Comparison of ENCODE assay signal across 8 mouse cellular contexts in genomic region chr17:32209752-32210151, GRCm38 (mm10). TPM values are rescaled to one million over a fixed set of nuclear protein-coding genes. Genes with fewer than 3 reads are reported as not detected.
A peak's percentile ranks its signal among the peaks of the same experiment; 100 is the strongest.
DNase-seq lines count a peak whose midpoint lies in the region; ATAC-seq and TF ChIP-seq lines count a peak whose summit lies in the region.

No protein-coding gene starts in this region.

- 45% methylated on average over 3 of the region's 3 CpGs for WGBS in embryonic facial prominence, embryonic 12.5 days
- 29% methylated on average over 3 of the region's 3 CpGs for WGBS in hindbrain, embryonic 16.5 days
- 45% methylated on average over 3 of the region's 3 CpGs for WGBS in neural tube, embryonic 12.5 days

- TF ChIP-seq CTCF in left cerebral cortex, adult 2 months (IDR thresholded peaks at IDR 0.05): peak; percentile 92

- H3K4me3 ChIP-seq in left cerebral cortex, adult 2 months: no peak overlapping the region
- H3K4me3 ChIP-seq in embryonic facial prominence, embryonic 12.5 days: no peak overlapping the region
- no peak overlapping the region for H3K4me3 ChIP-seq in hindbrain, embryonic 16.5 days (ENCODE audit: low read length)
- no peak overlapping the region for H3K4me3 ChIP-seq in neural tube, embryonic 12.5 days

- H3K27me3 ChIP-seq in embryonic facial prominence, embryonic 12.5 days: no peaks in the 10 kb centered on the region
- no peaks in the 10 kb centered on the region for H3K27me3 ChIP-seq in hindbrain, embryonic 16.5 days (replicated peaks; ENCODE audit: control insufficient read depth, insufficient read depth, low read length)
- no peaks in the 10 kb centered on the region for H3K27me3 ChIP-seq in neural tube, embryonic 12.5 days (replicated peaks)

- H3K9ac ChIP-seq in embryonic facial prominence, embryonic 12.5 days: no peak overlapping the region
- no peak overlapping the region for H3K9ac ChIP-seq in hindbrain, embryonic 16.5 days (ENCODE audit: low read depth, low read length)
- H3K9ac ChIP-seq in neural tube, embryonic 12.5 days: no peak overlapping the region

- peaks cover 19% of the 10 kb centered on the region for H3K4me1 ChIP-seq in embryonic facial prominence, embryonic 12.5 days
- no peaks in the 10 kb centered on the region; the same call in 1 of the 2 replicates for H3K4me1 ChIP-seq in hindbrain, embryonic 16.5 days (ENCODE audit: control insufficient read depth, insufficient read depth, low read depth, low read length)
- no peaks in the 10 kb centered on the region; the same call in 1 of the 2 replicates for H3K4me1 ChIP-seq in neural tube, embryonic 12.5 days

- no peak overlapping the region for H3K4me2 ChIP-seq in embryonic facial prominence, embryonic 12.5 days (replicated peaks)
- no peak overlapping the region for H3K4me2 ChIP-seq in hindbrain, embryonic 16.5 days (ENCODE audit: low read length)
- no peak overlapping the region for H3K4me2 ChIP-seq in neural tube, embryonic 12.5 days (replicated peaks)

- H3K36me3 ChIP-seq in embryonic facial prominence, embryonic 12.5 days: peaks cover 80% of the 10 kb centered on the region
- H3K36me3 ChIP-seq in hindbrain, embryonic 16.5 days (ENCODE audit: control insufficient read depth, insufficient read depth, low read length): peaks cover 49% of the 10 kb centered on the region
- H3K36me3 ChIP-seq in neural tube, embryonic 12.5 days: peaks cover 93% of the 10 kb centered on the region

- peak; percentile 59 to 69 for DNase-seq in left cerebral cortex, adult 2 months (ENCODE audit: extremely low spot score in 1 of 2, low spot score in 2 of 2)
- DNase-seq in left cerebral cortex, adult 11 months (ENCODE audit: low spot score): no peak
- peak; percentile 80 for DNase-seq in adrenal gland, postnatal 14 days
- peak; percentile 76 for DNase-seq in left cerebral cortex, postnatal 4 days
- DNase-seq in thymus, postnatal 36 days: peak; percentile 50 to 53

- H3K27ac ChIP-seq in left cerebral cortex, adult 2 months: no peak overlapping the region
- H3K27ac ChIP-seq in embryonic facial prominence, embryonic 12.5 days: 0 out of 2 replicates have a peak overlapping the region, but pooled peaks have one; percentile 8
- H3K27ac ChIP-seq in hindbrain, embryonic 16.5 days (ENCODE audit: low read depth, low read length): peak overlapping the region; percentile 24; the same call in 1 of the 2 replicates
- no peak overlapping the region for H3K27ac ChIP-seq in neural tube, embryonic 12.5 days

- intact Hi-C loops in left cerebral cortex, adult 2 months (cut with DNase I): loop anchor here (2.0 to 10.0 kb wide), 5 partner anchors 47 to 525 kb away; no protein-coding TSS in a partner anchor
- intact Hi-C loops in left cerebral cortex, postnatal 4 days (cut with DNase I): loop anchor here (10.0 kb wide), 1 partner anchor 155 kb away; no protein-coding TSS in a partner anchor

- no peaks in the 10 kb centered on the region for H3K9me3 ChIP-seq in embryonic facial prominence, embryonic 12.5 days
- H3K9me3 ChIP-seq in hindbrain, embryonic 16.5 days (ENCODE audit: control insufficient read depth, low read length): no peaks in the 10 kb centered on the region
- no peaks in the 10 kb centered on the region for H3K9me3 ChIP-seq in neural tube, embryonic 12.5 days

- no peak for ATAC-seq in embryonic facial prominence, embryonic 12.5 days (ENCODE audit: insufficient number of reproducible peaks, insufficient read depth, low FRiP score, low TSS enrichment)
- ATAC-seq in hindbrain, embryonic 16.5 days: peak; percentile 69
- ATAC-seq in neural tube, embryonic 12.5 days (ENCODE audit: low FRiP score, low read depth): peak; percentile 65; the same call in 1 of the 2 replicates

RNA-seq across cellular contexts. Expression of gene Ephx3, which starts 20.4 kb away (rescaled TPM):
- total RNA-seq in left cerebral cortex, adult 2 months (2021): under 1 TPM; 0.28 to 0.29 TPM
- total RNA-seq in adrenal gland, postnatal 14 days (2021): 0.22 and 0.30 TPM in 2 replicates
- polyA plus RNA-seq in embryonic facial prominence, embryonic 12.5 days (2016; fragmentation: Nextera tagmentation; extraction: Ambion mirVana): 0.23 and 0.27 TPM in 2 replicates
- 0.29 and 0.40 TPM in 2 replicates for polyA plus RNA-seq in hindbrain, embryonic 16.5 days (2015; fragmentation: Nextera tagmentation; extraction: Ambion mirVana)
- total RNA-seq in left cerebral cortex, postnatal 4 days (2021): under 1 TPM in 1 of 2 experiments, not detected in 1; 0.24 TPM
- polyA plus RNA-seq in neural tube, embryonic 12.5 days (2016; fragmentation: Nextera tagmentation; extraction: Ambion mirVana): 0.08 TPM in 1 of 2 replicates, not detected in the other

RNA-seq across cellular contexts. Expression of gene Notch3, which starts 43.1 kb away (rescaled TPM):
- total RNA-seq in left cerebral cortex, adult 2 months (2021): 1 to 10 TPM; 7.1 to 7.8 TPM
- total RNA-seq in adrenal gland, postnatal 14 days (2021): 22.9 and 26.2 TPM in 2 replicates
- polyA plus RNA-seq in embryonic facial prominence, embryonic 12.5 days (2016; fragmentation: Nextera tagmentation; extraction: Ambion mirVana): 22.1 and 23.0 TPM in 2 replicates
- 7.2 and 8.6 TPM in 2 replicates for polyA plus RNA-seq in hindbrain, embryonic 16.5 days (2015; fragmentation: Nextera tagmentation; extraction: Ambion mirVana)
- total RNA-seq in left cerebral cortex, postnatal 4 days (2021): 10 to 100 TPM; 21.8 to 21.9 TPM
- polyA plus RNA-seq in neural tube, embryonic 12.5 days (2016; fragmentation: Nextera tagmentation; extraction: Ambion mirVana): 17.3 and 17.4 TPM in 2 replicates

Comparison
In these comparisons a context has a peak if more than half of its experiments do, and no peak if none do; other contexts are left out.
1. H3K27ac ChIP-seq: peak in embryonic facial prominence, embryonic 12.5 days (single experiment) and hindbrain, embryonic 16.5 days (single experiment); none in left cerebral cortex, adult 2 months (single experiment) and neural tube, embryonic 12.5 days (single experiment).